23 mouse cellular contexts compared by ENCODE assay signal in genomic region chr13:8087154-8087553, GRCm38 (mm10).
DNase-seq lines count a peak whose midpoint lies in the region; ATAC-seq lines count a peak whose summit lies in the region.
"Had no signal": no experiment of that assay in that cellular context is flagged by ENCODE, and none has a peak within 500 bp of the region (broad histone marks: within the 10 kb centered on the region; RNA-seq: fewer than 3 reads in every experiment).

No protein-coding gene starts in this region.

- no peaks in the 10 kb centered on the region for H3K27me3 ChIP-seq in kidney, embryonic 16.5 days (ENCODE audit: insufficient read depth, low read length)
- H3K27me3 ChIP-seq: forebrain, embryonic 13.5 days; heart, embryonic 13.5 days had no signal

- DNase-seq in kidney, adult 8-10 months: peak; percentile 17
- DNase-seq in kidney, adult 18-20 months: no peak
- no peak for DNase-seq in kidney, postnatal 14 days
- peak; percentile 6 to 19 for DNase-seq in kidney, postnatal 36 days
- no peak for DNase-seq in ovary, postnatal 36 days (ENCODE audit: low spot score)
- DNase-seq: adrenal gland, postnatal 10 days; adrenal gland, postnatal 36 days; cerebellum, adult 18-20 months; cerebellum, adult 9-10 months; cerebellum, postnatal 14 days; gastrocnemius, postnatal 10 days; gastrocnemius, postnatal 36 days; heart, adult 2 months; heart, postnatal 14 days; heart, postnatal 4 days had no signal

- no peaks in the 10 kb centered on the region for H3K9me3 ChIP-seq in kidney, embryonic 16.5 days (ENCODE audit: low read length)
- H3K9me3 ChIP-seq: forebrain, embryonic 10.5 days; forebrain, embryonic 13.5 days; heart, embryonic 10.5 days; heart, embryonic 13.5 days had no signal

- WGBS in kidney, embryonic 16.5 days: 66% methylated on average over 2 of the region's 2 CpGs

- no peak overlapping the region for H3K9ac ChIP-seq in kidney, embryonic 16.5 days (replicated peaks; ENCODE audit: low read length)
- H3K9ac ChIP-seq: forebrain, embryonic 13.5 days; heart, embryonic 13.5 days; hindbrain, embryonic 14.5 days had no signal

- ATAC-seq in kidney, embryonic 16.5 days (ENCODE audit: low FRiP score, low TSS enrichment): peak; percentile 59; the same call in 1 of the 2 replicates
- ATAC-seq: CD4-positive, CD25-positive, alpha-beta regulatory T cell, adult 4 months; forebrain, embryonic 13.5 days; forebrain, embryonic 16.5 days had no signal

- H3K36me3 ChIP-seq in kidney, embryonic 16.5 days (ENCODE audit: insufficient read depth, low read length): no peaks in the 10 kb centered on the region
- H3K36me3 ChIP-seq: forebrain, embryonic 10.5 days; heart, embryonic 10.5 days; heart, embryonic 13.5 days had no signal

- no peak overlapping the region for H3K4me2 ChIP-seq in kidney, embryonic 16.5 days (replicated peaks; ENCODE audit: low read depth, low read length)
- H3K4me2 ChIP-seq: forebrain, embryonic 13.5 days; heart, embryonic 13.5 days; hindbrain, embryonic 14.5 days had no signal

- no peaks in the 10 kb centered on the region for H3K4me1 ChIP-seq in kidney, embryonic 16.5 days (ENCODE audit: insufficient read depth, low read length)
- H3K4me1 ChIP-seq: forebrain, embryonic 10.5 days; forebrain, embryonic 13.5 days; heart, embryonic 10.5 days; heart, embryonic 13.5 days had no signal

- H3K4me3 ChIP-seq in kidney, embryonic 16.5 days (ENCODE audit: low read length): no peak overlapping the region
- H3K4me3 ChIP-seq: forebrain, embryonic 10.5 days; forebrain, embryonic 13.5 days; heart, adult 2 months; heart, embryonic 10.5 days; heart, embryonic 13.5 days had no signal

- no peak overlapping the region for H3K27ac ChIP-seq in kidney, embryonic 16.5 days (ENCODE audit: low read length)
- H3K27ac ChIP-seq: forebrain, embryonic 10.5 days; forebrain, embryonic 13.5 days; heart, adult 2 months; heart, embryonic 10.5 days; heart, embryonic 13.5 days; hindbrain, embryonic 14.5 days had no signal

Comparison
In these comparisons a context has a peak if more than half of its experiments do, and no peak if none do; other contexts are left out.
1. DNase-seq: peak in kidney, adult 8-10 months (2 of 2) and kidney, postnatal 36 days (2 of 2); none in kidney, adult 18-20 months (single experiment), kidney, postnatal 14 days (single experiment) and ovary, postnatal 36 days (single experiment).